Mouse (Mus musculus): ENCODE data around the gene Lrrc75b.

Lrrc75b gene

DNA sequence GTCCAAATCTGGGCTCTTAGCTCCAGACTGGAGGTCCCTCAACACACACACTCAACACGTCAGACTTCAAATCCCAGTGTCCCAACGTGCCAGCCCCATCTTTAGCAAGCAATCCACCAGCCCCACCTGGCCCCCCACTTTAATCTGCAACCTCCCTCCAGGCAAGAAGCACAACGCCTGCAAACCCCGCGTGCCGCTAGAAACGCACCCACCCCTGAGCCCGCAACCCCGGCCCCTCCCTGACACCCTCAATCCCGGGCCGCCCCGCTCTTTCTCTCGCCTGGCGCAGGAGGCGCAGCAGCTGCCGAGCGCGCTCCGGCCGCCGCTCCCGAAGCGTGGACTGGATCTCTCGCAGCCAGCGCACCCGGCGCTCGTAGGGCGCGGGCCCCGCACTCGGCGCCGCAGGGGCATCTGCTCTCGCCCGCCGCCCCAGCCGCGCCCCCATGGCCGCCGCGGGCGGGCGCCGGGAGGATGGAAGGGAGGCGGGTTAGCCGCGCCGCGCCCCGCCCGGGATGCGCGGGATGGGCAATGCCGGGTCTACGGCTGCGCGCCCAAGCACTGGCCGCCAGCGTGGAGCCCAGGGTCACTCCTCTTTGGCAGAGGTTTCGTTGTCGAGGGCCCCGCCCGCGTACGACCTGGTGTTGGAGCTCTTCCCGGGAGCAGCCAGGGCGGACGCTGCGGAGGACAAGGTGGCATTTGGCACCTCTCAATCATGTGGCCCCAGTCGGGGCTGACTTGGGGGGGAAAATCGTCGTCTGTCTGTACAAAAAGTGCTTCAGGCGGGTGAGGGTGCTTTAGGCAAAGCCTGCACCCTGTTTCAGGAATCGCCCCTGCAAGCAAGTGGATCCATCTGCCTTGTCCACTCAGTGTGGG is at the start of gene Lrrc75b:
TSS of gene Lrrc75b (minus strand) at position 655 of the 873 bp plus-strand sequence.
- peak; percentile 46 for DNase-seq

DNA sequence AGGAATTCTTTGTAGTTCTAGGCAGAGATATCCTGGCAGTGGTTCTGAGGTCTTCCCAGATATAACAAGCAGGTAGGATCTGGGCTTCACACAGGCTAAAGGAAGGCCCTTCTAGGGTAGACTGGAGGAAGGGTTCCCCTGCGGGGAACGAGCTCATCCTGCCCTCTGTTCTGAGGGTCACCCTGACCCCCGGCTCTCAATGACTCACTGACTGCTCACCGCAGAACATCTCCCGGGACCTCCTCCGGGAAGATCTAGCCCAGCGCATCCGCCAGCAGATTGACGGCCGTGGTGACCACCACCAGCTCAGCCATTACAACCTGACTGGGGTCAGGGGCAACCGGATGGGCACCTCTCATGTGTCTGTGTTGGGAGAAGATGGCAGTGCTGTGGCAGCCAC is 48.8 kb upstream of the Lrrc75b start:
- DNase-seq, result no peak

DNA sequence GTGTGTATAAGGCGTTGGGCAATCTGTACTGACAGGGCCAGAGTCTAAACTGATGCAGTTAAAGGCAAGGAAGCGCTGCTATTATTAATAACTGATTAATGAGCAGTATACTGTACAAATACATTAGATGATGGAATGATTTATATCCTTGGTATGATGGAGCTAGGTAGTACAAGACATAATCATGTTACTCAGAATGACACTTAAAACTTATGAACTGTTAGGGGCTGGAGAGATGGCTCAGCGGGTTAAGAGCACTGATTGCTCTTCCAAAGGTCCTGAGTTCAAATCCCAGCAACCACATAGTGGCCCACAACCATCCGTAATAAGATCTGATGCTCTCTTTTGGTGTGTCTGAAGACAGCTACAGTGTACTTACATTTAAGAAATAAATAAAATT is 47.1 kb upstream of the Lrrc75b start:
- no peak for DNase-seq

GRCm38 (mm10) chr10:75605162-75605846 is 45.2 kb upstream of the Lrrc75b start:
- no peak for DNase-seq

GRCm38 (mm10) chr10:75600189-75600730 is 40.1 kb upstream of the Lrrc75b start:
- no peak for DNase-seq

DNA sequence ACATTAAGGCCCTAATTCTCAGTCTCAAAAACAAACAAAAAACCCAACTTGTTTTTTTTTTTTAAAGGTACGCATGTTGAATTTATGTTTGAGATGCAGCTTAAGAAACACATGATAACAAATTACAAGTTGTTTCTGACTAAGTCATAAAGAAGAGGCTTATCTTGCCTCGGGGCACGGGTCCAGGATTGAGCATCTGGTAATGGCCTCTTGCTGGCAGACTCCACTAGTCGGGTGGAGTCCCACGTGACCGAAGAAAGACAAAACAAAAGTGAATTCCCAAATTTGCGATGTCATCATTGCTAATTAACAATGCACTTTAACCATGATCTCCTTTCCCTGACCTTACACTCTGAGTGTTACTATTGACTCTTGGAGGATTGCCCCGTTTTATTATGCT is 35.9 kb upstream of the Lrrc75b start:
- DNase-seq, result no peak

- DNase-seq, result no peak
These were observed 32.5 kb upstream of the Lrrc75b start for GRCm38 (mm10) chr10:75592585-75592984.

DNA sequence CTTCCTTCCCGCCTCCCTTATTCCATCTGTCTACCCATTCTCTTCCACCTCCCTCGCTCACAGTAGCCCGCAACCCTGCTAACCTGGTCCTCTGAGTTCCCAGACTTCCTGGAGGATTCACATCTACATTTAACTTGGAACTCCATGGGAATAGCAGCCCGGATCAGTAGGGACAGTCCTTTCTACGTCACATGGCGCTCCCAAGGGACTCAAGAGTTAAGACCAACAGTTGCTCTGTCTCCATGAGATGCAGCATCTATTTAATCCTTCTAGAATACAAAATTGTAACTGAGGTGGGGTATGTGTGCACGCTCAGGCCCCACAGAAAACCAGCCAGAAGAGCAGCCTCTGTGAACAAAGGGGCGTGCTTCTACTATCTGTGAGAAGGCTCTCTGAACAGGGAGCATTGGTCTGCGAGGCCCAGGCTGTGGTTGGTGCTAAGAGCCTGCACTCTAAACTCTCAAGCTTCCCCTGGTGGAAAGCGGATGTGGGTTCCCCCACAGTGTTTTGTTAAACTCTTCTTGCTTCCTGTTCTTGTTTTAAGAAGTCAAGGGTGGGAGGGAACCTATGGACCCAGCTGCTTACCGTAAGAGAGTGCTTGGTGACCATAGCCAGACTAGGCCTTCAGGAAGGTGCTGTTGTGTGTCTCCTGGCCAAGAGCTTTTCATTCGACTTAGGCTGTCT is 31.2 kb upstream of the Lrrc75b start:
- DNase-seq, result peak; percentile 17

DNA sequence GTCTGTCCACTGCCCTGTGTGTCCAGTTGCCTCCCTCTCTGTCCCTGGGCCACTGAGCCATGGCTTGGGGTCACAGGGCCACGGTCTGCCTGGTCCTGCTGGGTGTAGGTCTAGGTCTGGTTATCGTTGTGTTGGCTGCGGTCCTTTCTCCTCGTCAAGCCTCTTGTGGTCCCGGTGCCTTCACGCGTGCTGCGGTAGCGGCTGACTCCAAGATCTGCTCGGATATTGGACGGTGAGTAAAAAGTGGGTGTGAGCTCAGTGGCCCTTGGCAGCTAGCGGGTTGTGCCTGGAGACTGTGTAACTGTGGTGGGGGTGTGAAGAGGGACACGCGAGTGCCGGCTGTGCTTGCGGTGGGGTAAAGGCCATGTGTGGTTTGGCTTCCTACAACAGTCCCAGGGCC is 29.5 kb upstream of the Lrrc75b start:
- no peak for DNase-seq

GRCm38 (mm10) chr10:75589129-75589528 is 29.0 kb upstream of the Lrrc75b start, which contains the start of gene Ggt5:
Gene Ggt5, plus strand, starts transcription at chr10:75589340.
- no peak for DNase-seq

GRCm38 (mm10) chr10:75588336-75588735 is 28.2 kb upstream of the Lrrc75b start:
- no peak for DNase-seq

GRCm38 (mm10) chr10:75587781-75588180 is 27.7 kb upstream of the Lrrc75b start:
- DNase-seq, result no peak

DNA sequence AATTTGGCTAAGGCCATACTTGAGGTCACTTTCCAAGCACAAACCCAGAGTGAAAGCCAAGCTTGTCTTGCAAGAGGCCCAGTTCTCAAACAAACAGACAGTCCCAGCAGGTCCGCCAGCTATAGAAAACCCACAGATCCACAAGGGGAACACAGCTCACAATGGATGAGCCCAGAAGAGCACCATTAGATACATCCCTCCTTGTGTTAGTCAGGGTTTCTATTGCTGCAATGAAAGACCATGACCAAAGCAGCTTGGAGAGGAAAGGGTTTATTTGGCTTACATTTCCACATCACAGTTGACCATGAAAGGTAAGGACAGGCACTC is 26.4 kb upstream of the Lrrc75b start:
- no peak for DNase-seq

- peak; percentile 84 for DNase-seq
These were observed 25.9 kb upstream of the Lrrc75b start for GRCm38 (mm10) chr10:75585876-75586552.

DNA sequence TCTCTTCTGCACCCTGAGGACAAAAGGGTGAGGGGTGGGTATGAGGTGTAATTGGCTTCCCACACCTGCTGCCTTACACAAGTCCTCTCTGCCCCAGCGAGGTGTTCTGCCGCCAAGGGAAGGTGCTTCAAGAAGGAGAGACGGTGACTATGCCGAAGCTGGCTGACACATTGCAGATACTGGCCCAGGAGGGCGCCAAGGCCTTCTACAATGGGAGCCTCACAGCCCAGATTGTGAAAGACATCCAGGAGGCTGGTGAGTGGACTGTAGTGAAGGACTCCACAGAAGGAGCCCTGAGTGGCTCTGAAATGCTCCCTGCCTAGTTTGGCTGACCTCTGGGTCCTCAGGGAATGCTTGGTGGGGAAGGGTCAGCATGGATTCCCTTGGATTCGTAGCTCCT is 19.0 kb upstream of the Lrrc75b start:
- DNase-seq, result no peak

- no peak for DNase-seq
These were observed 13.8 kb upstream of the Lrrc75b start for GRCm38 (mm10) chr10:75573965-75574364.

DNA sequence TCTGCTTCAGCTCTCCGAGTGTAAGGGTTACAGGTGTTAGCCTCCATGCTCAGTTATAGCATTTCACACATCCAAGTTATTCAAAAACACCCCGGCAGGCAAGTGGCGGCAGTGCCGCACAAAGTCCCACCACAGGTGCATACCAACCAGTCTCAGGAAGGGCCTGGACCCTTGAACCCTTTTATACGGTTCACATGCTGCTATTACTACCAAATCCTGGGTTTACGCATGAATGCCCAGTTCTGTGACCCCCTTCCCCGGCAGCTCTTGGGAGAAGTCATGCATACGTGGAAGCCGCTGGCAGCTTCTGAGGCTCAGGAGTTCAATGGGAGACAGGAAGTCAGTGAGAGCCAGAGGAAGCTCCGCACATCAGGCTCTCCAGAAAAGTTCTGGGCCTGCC is 13.1 kb upstream of the Lrrc75b start:
- DNase-seq, result no peak

DNA sequence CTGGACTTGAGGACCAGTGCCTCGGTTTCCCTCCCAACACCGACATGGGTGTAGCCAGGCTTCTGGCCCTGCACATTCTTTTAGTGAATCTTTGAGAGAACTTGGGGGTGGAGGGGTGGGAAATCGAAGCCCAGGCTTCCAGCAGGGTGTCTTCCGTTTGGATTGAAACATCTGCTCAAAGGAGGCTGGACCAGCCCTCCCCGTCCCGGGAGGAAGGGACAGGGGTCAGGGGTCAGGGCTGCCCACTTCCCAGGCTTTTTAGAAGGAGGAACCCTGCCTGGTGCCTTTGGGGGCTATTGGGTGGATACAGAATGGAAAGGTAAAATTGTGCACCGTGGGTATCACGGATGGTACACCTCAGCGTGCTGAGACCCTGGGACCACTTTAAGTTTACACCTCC is 11.8 kb upstream of the Lrrc75b start:
- DNase-seq, result no peak

DNA sequence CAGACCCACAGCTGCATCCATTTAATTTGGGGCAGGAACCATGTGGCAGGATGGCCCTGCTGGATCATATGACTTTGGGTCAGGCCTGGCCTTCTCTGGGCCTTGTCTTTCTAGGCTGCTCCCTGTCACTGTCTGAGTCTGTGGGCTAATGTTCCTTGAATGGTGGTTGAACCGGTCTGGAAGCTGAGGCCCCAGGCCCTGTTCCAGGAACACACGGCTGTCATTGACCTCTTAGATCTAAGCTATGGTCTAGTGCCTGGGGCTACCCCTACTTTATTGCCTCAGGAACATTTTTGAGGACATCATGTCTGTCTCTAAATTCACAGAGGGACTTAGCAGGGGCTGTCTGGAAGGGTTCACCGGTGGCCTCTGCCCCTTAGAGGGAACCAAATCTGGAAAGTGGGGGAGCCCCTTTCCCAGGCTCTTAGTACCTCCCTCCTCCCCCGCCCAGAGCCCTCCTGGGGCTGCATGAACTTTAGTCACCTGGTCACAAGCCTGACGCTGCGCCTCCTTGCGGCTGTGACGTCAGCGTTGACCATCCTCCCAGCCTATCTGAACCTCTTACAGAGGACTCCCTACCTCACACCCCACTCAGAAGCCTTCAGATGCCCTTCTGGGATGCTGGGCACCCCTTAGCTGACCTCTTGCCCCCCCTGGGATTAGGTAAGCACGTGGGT is 11.0 kb upstream of the Lrrc75b start:
- no peak for DNase-seq

DNA sequence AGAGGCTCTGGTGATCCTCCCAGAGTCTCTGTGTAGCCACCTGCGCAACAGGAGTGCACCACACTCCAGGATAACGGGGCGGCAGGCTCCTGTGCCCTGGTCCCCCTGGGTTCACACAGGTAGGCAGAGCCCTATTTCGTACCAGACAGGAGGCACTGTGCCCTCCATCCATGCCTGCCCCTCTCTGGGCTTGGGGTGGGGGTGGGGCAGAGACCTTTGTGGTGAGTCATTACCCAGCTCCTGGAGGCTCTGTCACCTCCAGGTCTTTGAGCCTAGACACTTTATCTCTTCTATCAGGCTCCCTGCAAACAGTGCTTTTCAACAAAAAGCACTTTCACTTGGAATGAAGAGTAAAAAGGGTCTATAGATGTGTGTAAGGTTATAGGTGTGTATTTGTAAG is 8.7 kb upstream of the Lrrc75b start:
- no peak for DNase-seq

- DNase-seq, result no peak
These were observed 8.3 kb upstream of the Lrrc75b start for GRCm38 (mm10) chr10:75568441-75568840.

- no peak for DNase-seq
These were observed 7.9 kb upstream of the Lrrc75b start for GRCm38 (mm10) chr10:75568029-75568428.
